Mouse (Mus musculus): ENCODE data around the gene Syngap1.

DNA sequence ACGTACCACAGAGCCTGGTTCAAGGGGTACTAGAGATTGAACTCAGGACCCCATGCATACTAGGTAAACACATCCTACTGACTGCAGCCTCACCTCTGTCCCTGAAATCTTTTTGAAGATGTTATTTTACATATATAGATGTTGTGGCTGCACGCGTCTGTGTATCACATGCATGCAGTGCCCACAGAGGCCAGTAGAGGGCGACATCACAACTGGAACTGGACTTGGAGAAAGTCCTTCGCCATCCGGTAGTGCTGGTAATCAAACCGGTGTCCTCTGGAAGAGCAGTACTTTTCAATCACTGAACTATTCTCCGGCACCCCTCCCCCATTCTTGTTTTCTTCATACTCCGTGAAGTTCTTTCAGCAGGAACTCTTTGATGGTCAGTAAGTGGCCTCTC is 63.4 kb downstream of the Syngap1 start:
- no peak for TF ChIP-seq TAL1 (IDR thresholded peaks at IDR 0.05; ENCODE audit: low read length)
- no peak for TF ChIP-seq GATA1 (IDR thresholded peaks at IDR 0.05; ENCODE audit: low read length)

Data from erythroblast, embryonic 14.5 days (primary cell).